Mouse (Mus musculus) left cerebral cortex, adult 2 months (tissue): ENCODE measurements at regions not wholly inside any gene's neighbourhood (a gene's known extent, or its start where the extent isn't known, plus 50 kb on each side); places are given as distances from the start of the nearest gene placed in this dataset.

Source experiments
- DNase-seq, 2 experiments: peaks; one replicate each; pipeline ENCODE4 v3.0.0; 2021 to 2022; ENCODE audit warnings: low spot score in 2 of 2, mixed read lengths in 1 of 2; ENCODE audit errors: extremely low spot score in 1 of 2
- H3K27ac ChIP-seq: fragments of 200-600 bp; 2 replicates; pipeline ENCODE4 v1.8.1; 2022
- H3K4me3 ChIP-seq: fragments of 200-600 bp; 2 replicates; pipeline ENCODE4 v1.8.1; 2022
- CTCF ChIP-seq: fragments of 200-600 bp; IDR thresholded peaks from 2 replicates; pipeline ENCODE4 v1.8.1; 2022; ENCODE audit warnings: antibody characterized with exemption, mild to moderate bottlenecking, moderate library complexity
- intact Hi-C: fragments of 180-260 bp; cut with DNase I; formaldehyde crosslinking; loops from one replicate; pipeline ENCODE4 v1.15.1; 2025

DNA sequence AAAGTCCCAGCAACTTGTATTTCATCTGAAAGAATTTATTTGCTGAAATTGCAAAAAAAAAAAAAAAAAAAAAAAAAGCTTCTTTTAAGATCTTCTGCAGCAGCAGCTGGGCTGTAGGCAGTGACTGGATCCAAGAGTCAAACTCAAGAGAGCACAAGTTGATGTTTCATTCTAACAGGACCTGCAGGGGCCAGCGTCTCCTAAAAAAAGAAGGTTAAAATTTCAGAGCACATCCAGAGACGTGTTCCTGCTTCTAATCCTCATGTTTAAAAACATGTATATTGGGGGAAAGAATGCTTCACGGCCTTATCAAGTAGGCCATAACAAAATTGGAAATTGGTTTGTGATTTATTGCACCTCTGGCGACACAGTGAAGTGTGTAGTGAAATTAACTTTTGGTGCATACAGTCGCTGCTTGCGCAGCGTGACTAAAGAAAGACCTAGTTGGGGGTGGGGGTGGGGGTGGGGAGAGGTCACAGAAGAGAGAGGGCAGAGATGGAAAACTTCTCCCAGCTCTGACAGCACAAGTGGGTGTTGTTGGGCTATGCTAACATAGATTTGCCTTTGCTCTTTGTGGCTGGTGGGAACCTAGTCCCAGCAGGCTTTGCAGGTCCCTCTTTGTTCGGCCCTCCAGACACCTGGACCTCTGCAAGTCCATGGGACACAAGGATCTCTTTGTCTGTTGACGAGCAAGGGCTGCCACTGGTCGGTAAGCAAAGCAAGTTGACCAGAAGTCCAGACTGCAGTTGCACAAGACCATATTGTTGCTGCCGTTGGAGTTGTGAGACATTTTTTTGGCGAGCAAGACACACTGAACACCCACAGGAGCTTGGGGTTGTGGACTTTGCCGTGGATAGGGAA lies 155.7 kb upstream of the Slc30a5 start:
- no peak for TF ChIP-seq CTCF
- DNase-seq: no peak
- intact Hi-C loops: no loop called here
- H3K4me3 ChIP-seq: no peak overlapping the region
- H3K27ac ChIP-seq: no peak overlapping the region

- Histone ChIP-seq H3K4me3 (no peak overlapping the region), H3K27ac (no peak overlapping the region)
- DNase-seq: no peak
- TF ChIP-seq CTCF: no peak
- intact Hi-C loops: no loop called here
Measured at GRCm38 (mm10) chr13:100988116-100988515, 154.9 kb upstream of the Slc30a5 start.

DNA sequence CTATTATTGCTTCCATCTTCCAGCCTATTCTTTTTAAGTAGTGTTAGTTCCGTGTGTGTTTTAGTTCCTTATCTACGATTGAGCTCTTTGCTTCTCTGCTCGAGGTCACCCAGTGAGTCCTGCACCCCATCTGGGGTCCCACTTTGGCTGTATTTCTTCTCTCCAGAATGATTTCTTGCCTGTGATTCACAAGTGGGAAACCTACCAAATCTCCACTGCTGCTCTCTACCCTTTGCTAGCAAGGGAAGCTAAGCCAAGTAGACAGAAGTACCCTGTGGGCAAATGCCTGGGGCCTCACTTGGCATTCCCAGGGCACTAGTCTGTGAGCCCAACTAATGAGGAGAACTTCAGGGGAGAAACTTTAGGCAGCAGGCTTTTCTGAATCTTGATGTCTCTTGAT lies 142.5 kb upstream of the Slc30a5 start:
- no peak overlapping the region for H3K27ac ChIP-seq
- TF ChIP-seq CTCF: no peak
- no peak overlapping the region for H3K4me3 ChIP-seq
- no peak for DNase-seq
- intact Hi-C loops: no loop called here

- H3K27ac ChIP-seq: no peak overlapping the region; the same call in 1 of the 2 replicates
- H3K4me3 ChIP-seq: no peak overlapping the region
- no peak for DNase-seq
- intact Hi-C loops: no loop called here
- TF ChIP-seq CTCF: no peak
Measured at GRCm38 (mm10) chr13:100971080-100972017, 138.1 kb upstream of the Slc30a5 start.

DNA sequence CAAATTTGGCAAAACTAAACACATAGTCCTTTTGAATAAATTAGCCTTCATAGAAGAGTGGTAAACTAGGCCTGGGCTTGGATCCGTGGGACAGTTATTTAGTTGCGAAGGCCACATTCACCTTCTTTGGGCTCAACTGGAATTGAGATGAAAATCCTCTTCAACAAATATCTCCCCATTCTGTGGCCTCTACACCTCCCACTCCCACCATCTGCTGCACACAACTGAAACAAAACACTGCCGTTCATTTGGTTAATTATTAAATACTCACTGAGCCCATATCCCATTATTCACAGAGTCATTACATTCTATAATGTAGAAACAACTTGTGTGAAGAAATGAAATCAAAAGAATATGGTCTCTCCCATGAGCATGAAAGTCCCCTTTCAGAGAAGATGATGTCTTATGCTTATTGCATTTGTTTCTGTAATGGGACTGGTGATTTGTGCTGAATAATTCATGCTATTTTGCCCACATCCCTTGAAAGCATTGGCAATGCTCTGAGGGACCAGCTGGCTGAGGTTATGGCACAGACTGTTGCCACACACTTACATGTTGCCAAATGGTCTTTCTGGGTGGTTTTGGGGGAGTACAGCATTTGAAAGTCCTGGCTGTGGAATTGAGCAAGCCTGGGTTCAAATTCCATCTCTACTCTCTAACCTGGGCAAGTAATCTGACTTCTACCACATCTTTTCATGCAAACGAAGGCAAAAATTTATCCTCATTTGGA lies 129.7 kb upstream of the Slc30a5 start:
- Histone ChIP-seq H3K4me3 (no peak overlapping the region), H3K27ac (peak overlapping the region; percentile 7; the same call in 1 of the 2 replicates)
- TF ChIP-seq CTCF: no peak
- intact Hi-C loops: loop anchor here (5.0 kb wide), 1 partner anchor 64 kb away; no protein-coding TSS in a partner anchor
- peak in 1 of 2 experiments; percentile 23 for DNase-seq

- peak; percentile 49 to 56 for DNase-seq
- H3K27ac ChIP-seq: peak overlapping the region; percentile 94
- no peak overlapping the region for H3K4me3 ChIP-seq
- intact Hi-C loops: loop anchor here (1.0 to 5.0 kb wide), 9 partner anchors 64 to 738 kb away; no protein-coding TSS in a partner anchor
- TF ChIP-seq CTCF: no peak
Measured at GRCm38 (mm10) chr13:100954598-100955251, 121.5 kb upstream of the Slc30a5 start.

- no peak for DNase-seq
- H3K4me3 ChIP-seq: no peak overlapping the region
- H3K27ac ChIP-seq: peak overlapping the region; percentile 94
- intact Hi-C loops: loop anchor here (1.0 to 5.0 kb wide), 6 partner anchors 64 to 587 kb away; no protein-coding TSS in a partner anchor
- TF ChIP-seq CTCF: no peak
Measured at GRCm38 (mm10) chr13:100954106-100954505, 120.9 kb upstream of the Slc30a5 start.

GRCm38 (mm10) chr13:100951185-100951508 lies 117.9 kb upstream of the Slc30a5 start:
- no peak for DNase-seq
- intact Hi-C loops: loop anchor here (5.0 kb wide), 1 partner anchor 266 kb away; no protein-coding TSS in a partner anchor
- Histone ChIP-seq H3K4me3 (no peak overlapping the region), H3K27ac (no peak overlapping the region)
- no peak for TF ChIP-seq CTCF

GRCm38 (mm10) chr13:100950348-100951184 lies 117.3 kb upstream of the Slc30a5 start:
- H3K4me3 ChIP-seq: no peak overlapping the region
- DNase-seq: no peak
- intact Hi-C loops: loop anchor here (5.0 kb wide), 1 partner anchor 267 kb away; no protein-coding TSS in a partner anchor
- TF ChIP-seq CTCF: no peak
- no peak overlapping the region for H3K27ac ChIP-seq

DNA sequence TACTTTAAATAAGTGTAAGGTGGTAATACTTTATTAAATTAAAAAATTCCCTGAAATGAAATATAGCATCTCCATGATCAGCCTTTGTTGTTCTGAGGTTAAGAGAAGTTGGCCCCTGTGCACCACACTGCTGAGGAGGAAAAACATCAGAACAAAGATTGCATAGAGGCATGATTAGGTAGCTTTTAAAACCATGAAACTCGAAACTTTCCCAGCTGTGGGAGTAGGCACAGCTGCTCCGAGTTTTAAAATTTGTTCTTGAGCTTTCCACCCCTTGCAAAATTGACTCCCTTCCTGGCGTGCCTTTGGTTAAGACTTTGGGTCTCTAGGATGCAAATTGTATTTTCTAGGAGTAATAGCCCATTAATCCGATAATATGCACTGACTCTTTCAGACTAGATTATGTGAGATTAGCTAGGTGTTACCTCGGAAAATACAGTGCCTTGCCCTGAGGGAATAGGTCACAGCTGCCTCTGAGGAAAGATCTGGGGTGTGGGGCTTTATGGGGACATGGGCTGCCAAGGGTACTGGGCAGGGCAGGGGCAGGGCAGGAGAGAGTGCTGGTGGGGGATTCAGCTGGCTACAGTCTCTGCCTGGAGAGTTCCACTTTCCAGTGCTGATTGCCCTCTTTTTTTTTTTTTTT lies 110.1 kb upstream of the Slc30a5 start:
- TF ChIP-seq CTCF: no peak

More for the DNA sequence above, 110.1 kb upstream of the Slc30a5 start:
- intact Hi-C loops: no loop called here
- no peak for DNase-seq
- Histone ChIP-seq H3K4me3 (no peak overlapping the region), H3K27ac (no peak overlapping the region)
